Mouse (Mus musculus) C2C12 (cell line): ENCODE measurements around the gene Nostrin. TPM values are rescaled to one million over a fixed set of nuclear protein-coding genes. Genes with fewer than 3 reads are reported as not detected.

Source experiments
- H3K27me3 ChIP-seq: one replicate; pipeline ENCODE4 v1.6.1; 2011; ENCODE audit not compliant: control insufficient read depth, insufficient read depth, insufficient read length
- H3K36me3 ChIP-seq: one replicate; pipeline ENCODE4 v1.6.1; 2011; ENCODE audit not compliant: control insufficient read depth, insufficient read depth
- H3K4me3 ChIP-seq: one replicate; pipeline ENCODE4 v1.5.1; 2011; ENCODE audit warnings: mild to moderate bottlenecking, control low read depth; ENCODE audit not compliant: poor library complexity, insufficient read depth, severe bottlenecking
- H3K79me2 ChIP-seq: one replicate; pipeline ENCODE4 v1.6.1; 2011; ENCODE audit not compliant: control insufficient read depth, insufficient read depth
- H3K79me3 ChIP-seq: one replicate; pipeline ENCODE4 v1.6.1; 2011; ENCODE audit warnings: low read depth, control low read depth
- H3ac ChIP-seq: one replicate; pipeline ENCODE3; 2011; ENCODE audit warnings: low read depth; ENCODE audit not compliant: control insufficient read depth, insufficient read length
- CEBPB ChIP-seq: IDR thresholded peaks from one replicate; pipeline ENCODE4 v1.6.1; 2011; ENCODE audit warnings: low read depth, mild to moderate bottlenecking, control low read depth, moderate library complexity
- CTCF ChIP-seq: IDR thresholded peaks from one replicate; pipeline ENCODE4 v1.5.1; 2011; ENCODE audit not compliant: control insufficient read depth, insufficient read depth, insufficient read length
- FOSL1 ChIP-seq: IDR thresholded peaks from one replicate; pipeline ENCODE4 v1.8.0; 2011; ENCODE audit warnings: mild to moderate bottlenecking, low read length; ENCODE audit not compliant: poor library complexity, insufficient read depth, severe bottlenecking
- MAX ChIP-seq: IDR thresholded peaks from one replicate; pipeline ENCODE4 v1.6.1; 2011; ENCODE audit warnings: mild to moderate bottlenecking, control low read depth
- MYOD1 ChIP-seq: IDR thresholded peaks from one replicate; pipeline ENCODE4 v1.6.1; 2011; ENCODE audit warnings: low read depth; ENCODE audit not compliant: control insufficient read depth, insufficient read length
- MYOG ChIP-seq: IDR thresholded peaks from one replicate; pipeline ENCODE4 v1.6.1; 2011; ENCODE audit not compliant: control insufficient read depth, insufficient read length; ENCODE audit errors: extremely low read depth
- USF1 ChIP-seq: IDR thresholded peaks from one replicate; pipeline ENCODE4 v1.6.1; 2011; ENCODE audit warnings: low read depth, mild to moderate bottlenecking, control low read depth, moderate library complexity
- polyA plus RNA-seq: library from polyadenylated mRNA; unstranded; fragments of >200 nt; fragmentation: generic; extraction: Trizol; gene quantifications from one replicate; pipeline ENCODE4 v1.2.1, GENCODE M21; 2012; ENCODE audit warnings: missing spikeins

Nostrin gene
- polyA plus RNA-seq, 1 experiment: 0.02 TPM

DNA sequence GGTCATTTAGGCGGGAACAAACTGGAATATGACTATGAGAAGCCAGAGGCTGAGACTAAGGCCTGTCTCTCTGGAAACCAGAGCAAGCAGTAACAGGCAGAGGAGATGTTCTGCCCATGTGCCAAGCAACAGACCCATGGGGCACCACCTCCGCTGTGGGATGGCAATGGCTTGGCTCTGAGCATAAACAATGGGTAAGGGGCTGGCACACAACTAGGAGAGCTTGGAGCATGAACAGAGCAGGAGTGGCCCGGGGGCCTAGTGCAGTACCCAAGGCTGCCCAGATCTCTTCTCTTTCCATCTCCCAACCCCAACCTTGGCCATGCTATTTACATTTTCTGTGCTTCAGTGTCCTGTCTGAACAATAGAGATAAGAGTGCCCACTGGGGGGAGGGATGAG, 36.9 kb upstream of the Nostrin start:
- Histone ChIP-seq H3K36me3 (peaks cover 13% of the 10 kb centered on the region), H3K4me3 (no peak overlapping the region), H3ac (no peak overlapping the region), H3K27me3 (no peaks in the 10 kb centered on the region), H3K79me3 (no peaks in the 10 kb centered on the region), H3K79me2 (no peaks in the 10 kb centered on the region)
- TF ChIP-seq CTCF: no peak
- no peak for TF ChIP-seq MYOD1
- TF ChIP-seq USF1: no peak
- no peak for TF ChIP-seq MAX
- TF ChIP-seq CEBPB: no peak
- no peak for TF ChIP-seq MYOG
- TF ChIP-seq FOSL1: no peak

DNA sequence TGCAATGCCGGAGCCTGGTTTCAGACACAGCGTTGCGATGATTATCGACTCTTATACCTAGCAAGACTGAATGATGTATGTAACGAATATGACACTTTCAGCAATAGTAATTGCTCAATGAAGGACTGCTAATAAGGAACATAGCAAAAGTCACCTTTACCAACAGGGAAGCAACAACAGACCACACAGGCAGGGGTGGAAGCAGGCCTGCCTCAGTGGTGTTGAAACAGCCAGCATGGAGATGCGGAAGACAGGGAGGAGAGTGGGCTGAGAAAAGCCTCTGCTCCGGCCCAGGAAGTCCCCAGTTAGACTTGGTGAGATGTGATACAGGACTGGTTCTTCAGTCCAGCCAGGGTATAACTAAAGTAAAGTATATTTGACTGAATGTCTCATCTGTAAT, 36.5 kb upstream of the Nostrin start:
- no peak for TF ChIP-seq CEBPB
- TF ChIP-seq CTCF: no peak
- no peak for TF ChIP-seq MYOD1
- TF ChIP-seq FOSL1: no peak
- no peak for TF ChIP-seq MYOG
- TF ChIP-seq MAX: no peak
- no peak for TF ChIP-seq USF1
- Histone ChIP-seq H3ac (no peak overlapping the region), H3K79me3 (no peaks in the 10 kb centered on the region), H3K36me3 (peaks cover 13% of the 10 kb centered on the region), H3K79me2 (no peaks in the 10 kb centered on the region), H3K4me3 (no peak overlapping the region), H3K27me3 (no peaks in the 10 kb centered on the region)

DNA sequence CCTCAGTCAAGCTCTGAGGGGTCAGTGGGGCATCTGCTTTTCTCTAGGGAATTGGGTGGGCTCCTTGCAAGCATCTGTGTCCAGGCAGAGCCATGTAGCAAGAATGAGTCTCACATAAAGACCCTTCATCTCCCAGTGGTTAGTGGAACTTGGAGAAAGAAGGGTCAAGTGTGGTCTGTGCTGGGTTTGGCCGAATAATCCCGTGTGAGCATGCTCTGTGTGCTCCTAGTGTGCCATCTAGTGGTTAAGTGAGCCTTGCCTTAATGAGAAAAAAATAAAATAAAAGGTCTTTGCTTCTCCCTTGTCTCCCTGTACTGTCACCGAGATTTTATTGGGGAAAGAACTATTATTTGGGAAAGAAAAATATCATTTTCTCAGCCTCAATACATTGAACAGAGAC, 34.9 kb upstream of the Nostrin start:
- H3K4me3 ChIP-seq: no peak overlapping the region
- H3K79me2 ChIP-seq: no peaks in the 10 kb centered on the region
- no peaks in the 10 kb centered on the region for H3K27me3 ChIP-seq
- H3K36me3 ChIP-seq: peaks cover 13% of the 10 kb centered on the region
- peak; percentile 18 for TF ChIP-seq CTCF
- no peak for TF ChIP-seq MYOD1
- H3ac ChIP-seq: no peak overlapping the region
- no peaks in the 10 kb centered on the region for H3K79me3 ChIP-seq

DNA sequence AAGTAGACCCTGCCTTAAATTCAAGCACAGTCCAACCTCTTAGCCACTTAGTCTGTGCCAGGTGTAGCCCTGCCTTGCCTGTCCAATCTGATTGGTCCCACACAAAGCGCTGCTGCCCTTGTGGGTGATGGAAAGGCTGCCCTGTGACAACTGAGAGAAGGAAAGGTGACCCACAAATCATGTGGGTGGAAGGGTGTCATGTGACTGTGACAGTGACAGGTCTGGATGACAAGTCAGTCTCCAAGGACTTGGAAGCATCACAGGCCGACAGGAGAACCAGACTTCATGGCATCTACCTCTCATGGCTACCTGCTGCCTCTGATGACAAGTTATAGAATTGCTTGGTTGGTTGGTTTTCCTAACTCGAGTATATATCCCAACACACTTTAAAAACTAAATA, 32.1 kb upstream of the Nostrin start:
- H3K27me3 ChIP-seq: no peaks in the 10 kb centered on the region
- H3K79me3 ChIP-seq: no peaks in the 10 kb centered on the region
- peaks cover 9% of the 10 kb centered on the region for H3K36me3 ChIP-seq
- no peak overlapping the region for H3ac ChIP-seq
- H3K79me2 ChIP-seq: no peaks in the 10 kb centered on the region
- no peak for TF ChIP-seq MAX
- no peak overlapping the region for H3K4me3 ChIP-seq

DNA sequence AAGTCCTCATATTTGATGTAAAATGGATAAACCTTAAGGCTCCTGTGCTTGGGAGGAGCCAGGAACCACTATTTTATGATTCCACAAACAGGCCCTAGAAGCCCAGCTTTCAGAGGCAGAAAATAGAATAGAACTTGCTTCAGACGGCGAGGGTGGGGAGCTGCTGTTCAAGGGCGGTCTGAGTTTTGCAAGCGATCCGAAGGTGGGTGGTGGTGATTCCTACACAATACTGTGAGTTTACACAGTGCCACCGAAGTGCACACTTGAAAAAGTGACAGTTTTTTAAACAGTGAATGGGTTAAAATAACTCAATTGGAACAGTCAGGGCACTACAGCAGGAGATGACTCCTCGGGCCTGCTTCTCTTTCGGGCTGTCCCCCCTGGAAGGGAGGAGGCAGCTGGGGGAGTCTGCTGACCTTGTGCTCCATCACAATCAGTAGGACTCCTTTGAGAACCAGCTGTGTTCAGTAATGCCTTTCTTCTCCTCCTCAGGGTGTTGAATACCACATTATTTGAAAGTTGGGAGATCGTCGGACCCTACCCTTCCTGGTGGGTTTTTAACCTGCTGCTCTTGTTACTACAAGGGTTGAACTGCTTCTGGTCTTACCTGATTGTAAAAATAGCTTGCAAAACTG, 31.0 kb upstream of the Nostrin start:
- no peak overlapping the region for H3K4me3 ChIP-seq
- H3K79me3 ChIP-seq: no peaks in the 10 kb centered on the region
- TF ChIP-seq CEBPB (no peak), CTCF (no peak), MYOG (no peak), FOSL1 (no peak), MYOD1 (no peak), MAX (no peak), USF1 (no peak)
- H3ac ChIP-seq: no peak overlapping the region
- H3K27me3 ChIP-seq: no peaks in the 10 kb centered on the region
- peaks cover 7% of the 10 kb centered on the region for H3K36me3 ChIP-seq
- H3K79me2 ChIP-seq: no peaks in the 10 kb centered on the region

DNA sequence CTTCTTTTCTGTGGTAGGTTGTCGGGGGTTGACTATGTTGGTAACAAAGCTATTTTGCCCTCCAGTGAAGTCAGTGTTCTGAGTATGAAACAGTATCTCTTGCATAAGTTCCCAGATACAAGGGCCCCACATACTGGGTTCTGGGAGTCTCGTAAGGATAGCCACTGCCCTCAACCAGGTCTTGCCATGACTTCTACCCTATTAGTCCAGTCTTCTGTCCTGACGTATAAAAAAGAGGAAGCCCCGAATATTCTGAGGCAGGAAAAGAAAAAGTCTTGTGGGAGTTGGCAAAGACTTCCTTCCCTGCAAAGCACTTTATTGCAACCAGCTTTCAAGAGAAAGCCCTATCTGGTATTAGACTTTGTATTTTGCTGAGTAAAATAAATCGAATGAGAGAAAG, 26.4 kb upstream of the Nostrin start:
- Histone ChIP-seq H3K4me3 (no peak overlapping the region), H3K36me3 (peaks cover 26% of the 10 kb centered on the region), H3K79me3 (no peaks in the 10 kb centered on the region), H3K27me3 (no peaks in the 10 kb centered on the region), H3K79me2 (no peaks in the 10 kb centered on the region), H3ac (no peak overlapping the region)
- TF ChIP-seq FOSL1 (no peak), CTCF (no peak), CEBPB (no peak), MYOG (no peak), MAX (no peak), USF1 (no peak), MYOD1 (no peak)

DNA sequence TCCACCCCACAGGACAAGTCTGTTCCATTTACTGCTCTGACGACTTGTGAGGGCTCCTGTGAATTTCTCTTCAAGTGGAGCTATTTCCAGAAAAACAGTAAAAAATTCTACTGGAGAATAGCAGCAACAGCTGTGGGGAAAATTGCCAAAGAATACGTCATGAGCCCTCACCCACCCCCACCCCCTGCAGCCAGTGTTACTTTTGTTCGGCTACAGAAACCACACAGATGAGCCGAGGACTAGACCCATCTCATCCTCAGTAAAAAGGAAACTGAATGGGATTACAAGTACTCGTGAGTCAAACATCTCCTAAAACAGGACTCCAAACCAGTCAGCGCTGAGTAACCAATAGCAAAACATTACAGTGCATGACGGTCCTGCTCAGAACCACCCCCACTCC, 25.9 kb upstream of the Nostrin start:
- Histone ChIP-seq H3K27me3 (no peaks in the 10 kb centered on the region), H3K4me3 (no peak overlapping the region), H3ac (no peak overlapping the region), H3K36me3 (peaks cover 27% of the 10 kb centered on the region), H3K79me2 (no peaks in the 10 kb centered on the region), H3K79me3 (no peaks in the 10 kb centered on the region)
- TF ChIP-seq MAX: no peak
- peak; percentile 93 for TF ChIP-seq MYOD1
